Mouse (Mus musculus): ENCODE measurements around the gene Pax6. TPM values are rescaled to one million over a fixed set of nuclear protein-coding genes. Genes with fewer than 3 reads are reported as not detected.

Gene Pax6
- not detected for total RNA-seq (2021)

- intact Hi-C loops (cut with DNase I) = no loop called here
Observed at GRCm38 (mm10) chr2:105668271-105669270, at the start of gene Pax6. TSS of gene Pax6 (plus strand) at chr2:105668900.

GRCm38 (mm10) chr2:105648933-105649332 lies 19.8 kb upstream of the Pax6 start:
- DNase-seq (ENCODE audit: low spot score) = no peak
- intact Hi-C loops (cut with DNase I) = no loop called here

More at GRCm38 (mm10) chr2:105668271-105669270, at the start of gene Pax6:
- DNase-seq (ENCODE audit: low spot score) = no peak

- DNase-seq (ENCODE audit: low spot score) = no peak
- intact Hi-C loops (cut with DNase I) = no loop called here
Observed at GRCm38 (mm10) chr2:105656456-105656855, 12.2 kb upstream of the Pax6 start.

- DNase-seq (ENCODE audit: low spot score) = no peak
- intact Hi-C loops (cut with DNase I) = no loop called here
Observed at GRCm38 (mm10) chr2:105659350-105659749, 9.3 kb upstream of the Pax6 start.

GRCm38 (mm10) chr2:105659926-105660873 lies 8.5 kb upstream of the Pax6 start:
- no peak for DNase-seq (ENCODE audit: low spot score)
- intact Hi-C loops (cut with DNase I) = no loop called here

GRCm38 (mm10) chr2:105660874-105661622 lies 7.7 kb upstream of the Pax6 start:
- no peak for DNase-seq (ENCODE audit: low spot score)

GRCm38 (mm10) chr2:105661623-105662066 lies 7.1 kb upstream of the Pax6 start:
- intact Hi-C loops (cut with DNase I) = no loop called here
- DNase-seq (ENCODE audit: low spot score) = no peak

More at GRCm38 (mm10) chr2:105660874-105661622, 7.7 kb upstream of the Pax6 start:
- intact Hi-C loops (cut with DNase I) = no loop called here

GRCm38 (mm10) chr2:105662121-105662520 lies 6.6 kb upstream of the Pax6 start:
- DNase-seq (ENCODE audit: low spot score) = no peak
- intact Hi-C loops (cut with DNase I) = no loop called here

- no peak for DNase-seq (ENCODE audit: low spot score)
- intact Hi-C loops (cut with DNase I) = no loop called here
Observed at GRCm38 (mm10) chr2:105662606-105663005, 6.1 kb upstream of the Pax6 start.

GRCm38 (mm10) chr2:105663101-105663511 lies 5.6 kb upstream of the Pax6 start:
- intact Hi-C loops (cut with DNase I) = no loop called here
- DNase-seq (ENCODE audit: low spot score) = no peak

- no peak for DNase-seq (ENCODE audit: low spot score)
- intact Hi-C loops (cut with DNase I) = no loop called here
Observed at GRCm38 (mm10) chr2:105664996-105665395, 3.7 kb upstream of the Pax6 start.

- intact Hi-C loops (cut with DNase I) = no loop called here
- no peak for DNase-seq (ENCODE audit: low spot score)
Observed at GRCm38 (mm10) chr2:105665491-105666250, 3.0 kb upstream of the Pax6 start.

GRCm38 (mm10) chr2:105666331-105666730 lies 2.4 kb upstream of the Pax6 start:
- intact Hi-C loops (cut with DNase I) = no loop called here
- DNase-seq (ENCODE audit: low spot score) = no peak

- no peak for DNase-seq (ENCODE audit: low spot score)
- intact Hi-C loops (cut with DNase I) = no loop called here
Observed at GRCm38 (mm10) chr2:105666763-105667625, 1.7 kb upstream of the Pax6 start.

GRCm38 (mm10) chr2:105667626-105667950 lies 1.1 kb upstream of the Pax6 start:
- no peak for DNase-seq (ENCODE audit: low spot score)
- intact Hi-C loops (cut with DNase I) = no loop called here

- intact Hi-C loops (cut with DNase I) = no loop called here
Observed at GRCm38 (mm10) chr2:105669371-105669861, 716 bp downstream of the Pax6 start.

GRCm38 (mm10) chr2:105669881-105670730 lies 1.4 kb downstream of the Pax6 start:
- intact Hi-C loops (cut with DNase I) = loop anchor here (10.0 kb wide), 1 partner anchor 545 kb away; the partner anchor contains the start of gene Wt1
- DNase-seq (ENCODE audit: low spot score) = no peak

More at GRCm38 (mm10) chr2:105669371-105669861, 716 bp downstream of the Pax6 start:
- DNase-seq (ENCODE audit: low spot score) = no peak
